27 mouse cellular contexts compared by ENCODE assay signal in the genomic region with DNA sequence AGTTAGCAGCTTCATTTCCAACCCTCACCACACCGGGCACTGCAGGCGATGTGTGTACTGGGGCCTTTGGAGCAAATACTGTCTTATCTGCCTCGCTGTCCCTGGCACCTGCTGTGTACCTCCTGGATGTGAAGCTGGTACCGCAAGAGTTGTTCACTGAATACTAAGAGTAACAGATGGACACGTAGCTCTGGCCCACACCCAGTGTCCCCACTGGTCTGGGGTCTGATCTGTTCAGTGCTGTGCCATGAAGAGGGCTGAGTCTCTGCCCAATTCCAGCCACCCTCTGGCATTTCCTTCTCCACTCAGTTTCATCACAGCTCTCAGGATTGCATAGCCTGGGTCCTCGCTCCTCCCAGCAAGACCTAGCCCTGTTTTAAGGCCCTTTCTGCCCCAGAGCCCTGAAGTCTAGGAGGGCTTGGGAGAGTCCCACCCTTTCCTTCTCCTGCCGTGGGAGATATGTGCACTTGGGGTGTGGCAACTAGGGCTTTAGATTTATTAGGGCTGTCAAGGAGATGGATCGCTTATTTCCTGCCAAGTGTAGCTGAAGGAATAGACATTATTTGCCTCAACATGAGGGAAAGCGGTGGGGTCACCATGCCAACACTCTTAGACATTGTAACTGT. TPM values are rescaled to one million over a fixed set of nuclear protein-coding genes. Genes with fewer than 3 reads are reported as not detected.
DNase-seq lines count a peak whose midpoint lies in the region; ATAC-seq and TF ChIP-seq lines count a peak whose summit lies in the region.
"Had no signal": no experiment of that assay in that cellular context is flagged by ENCODE, and none has a peak within 500 bp of the region (broad histone marks: within the 10 kb centered on the region; RNA-seq: fewer than 3 reads in every experiment).

No protein-coding gene starts in this region.

- H3K4me2 ChIP-seq in kidney, embryonic 16.5 days (replicated peaks; ENCODE audit: low read depth, low read length) = no peak overlapping the region
- no peak overlapping the region for H3K4me2 ChIP-seq in kidney, embryonic 14.5 days (replicated peaks; ENCODE audit: low read depth, low read length)
- no peak overlapping the region for H3K4me2 ChIP-seq in kidney, postnatal 0 days (ENCODE audit: low read length)
- H3K4me2 ChIP-seq: forebrain, embryonic 13.5 days; hindbrain, embryonic 13.5 days; lung, embryonic 14.5 days; midbrain, embryonic 11.5 days; neural tube, embryonic 12.5 days had no signal

- no peak overlapping the region for H3K27ac ChIP-seq in kidney, embryonic 16.5 days (ENCODE audit: low read length)
- no peak overlapping the region for H3K27ac ChIP-seq in kidney, embryonic 14.5 days (ENCODE audit: low read depth, low read length)
- no peak overlapping the region for H3K27ac ChIP-seq in kidney, postnatal 0 days
- H3K27ac ChIP-seq: forebrain, embryonic 13.5 days; hindbrain, embryonic 13.5 days; liver, embryonic 14.5 days; neural tube, embryonic 12.5 days had no signal

- no peaks in the 10 kb centered on the region for H3K36me3 ChIP-seq in kidney, embryonic 16.5 days (ENCODE audit: insufficient read depth, low read length)
- H3K36me3 ChIP-seq in kidney, embryonic 14.5 days (ENCODE audit: control insufficient read depth, insufficient read depth, low read length) = no peaks in the 10 kb centered on the region
- no peaks in the 10 kb centered on the region for H3K36me3 ChIP-seq in kidney, postnatal 0 days (ENCODE audit: insufficient read depth, low read length)
- H3K36me3 ChIP-seq: hindbrain, embryonic 13.5 days; neural tube, embryonic 12.5 days had no signal

- TF ChIP-seq CTCF in kidney, postnatal 0 days (IDR thresholded peaks at IDR 0.05; ENCODE audit: low read depth) = no peak

- H3K27me3 ChIP-seq in kidney, embryonic 16.5 days (ENCODE audit: insufficient read depth, low read length) = no peaks in the 10 kb centered on the region
- H3K27me3 ChIP-seq in kidney, embryonic 14.5 days (ENCODE audit: control insufficient read depth, insufficient read depth, low read length) = no peaks in the 10 kb centered on the region
- no peaks in the 10 kb centered on the region for H3K27me3 ChIP-seq in kidney, postnatal 0 days (ENCODE audit: insufficient read depth, low read length)
- H3K27me3 ChIP-seq: forebrain, embryonic 13.5 days; hindbrain, embryonic 13.5 days; neural tube, embryonic 12.5 days had no signal

- no peaks in the 10 kb centered on the region for H3K9me3 ChIP-seq in kidney, embryonic 16.5 days (ENCODE audit: low read length)
- H3K9me3 ChIP-seq in kidney, embryonic 14.5 days (ENCODE audit: control insufficient read depth, low read length) = no peaks in the 10 kb centered on the region
- no peaks in the 10 kb centered on the region for H3K9me3 ChIP-seq in kidney, postnatal 0 days (replicated peaks; ENCODE audit: low read length)
- H3K9me3 ChIP-seq: forebrain, embryonic 13.5 days; hindbrain, embryonic 13.5 days; neural tube, embryonic 12.5 days had no signal

- 0 out of 2 replicates have a peak, but pooled peaks have one; percentile 31 for ATAC-seq in kidney, embryonic 16.5 days (ENCODE audit: low FRiP score, low TSS enrichment)
- no peak for ATAC-seq in kidney, embryonic 14.5 days (ENCODE audit: low FRiP score, low TSS enrichment)
- 0 out of 2 replicates have a peak, but pooled peaks have one; percentile 8 for ATAC-seq in common myeloid progenitor, adult 5-6 weeks (replicated peaks; ENCODE audit: low read depth, poor library complexity, severe bottlenecking)
- ATAC-seq in kidney, postnatal 0 days (replicated peaks; ENCODE audit: low FRiP score, low read depth) = no peak
- ATAC-seq: forebrain, embryonic 13.5 days had no signal

- no peak overlapping the region for H3K4me3 ChIP-seq in kidney, embryonic 16.5 days (ENCODE audit: low read length)
- no peak overlapping the region for H3K4me3 ChIP-seq in kidney, embryonic 14.5 days (ENCODE audit: low read length)
- H3K4me3 ChIP-seq in kidney, postnatal 0 days (replicated peaks; ENCODE audit: low read depth, low read length) = no peak overlapping the region
- H3K4me3 ChIP-seq: forebrain, embryonic 13.5 days; hindbrain, embryonic 13.5 days; myocyte; neural tube, embryonic 12.5 days had no signal

- DNase-seq in cerebellum, postnatal 14 days = peak; percentile 61 to 69
- DNase-seq in cerebellum, adult 9-11 months = no peak
- DNase-seq in kidney, postnatal 0 days (ENCODE audit: low spot score) = peak; percentile 31
- no peak for DNase-seq in urinary bladder, adult 18-20 months (ENCODE audit: low spot score in 2 of 2)
- DNase-seq in frontal cortex, postnatal 25 days (ENCODE audit: low spot score in 2 of 2) = no peak
- DNase-seq: adrenal gland, postnatal 14 days; cerebellum, adult 11 months; cerebellum, postnatal 25 days; gastrocnemius, postnatal 14 days; heart, postnatal 36 days; layer of hippocampus, postnatal 36 days; liver; lung, embryonic 14.5 days; right cerebral cortex, adult 18-20 months had no signal

- no peak overlapping the region for H3K9ac ChIP-seq in kidney, embryonic 16.5 days (replicated peaks; ENCODE audit: low read length)
- H3K9ac ChIP-seq in kidney, embryonic 14.5 days (ENCODE audit: low read depth, low read length) = no peak overlapping the region
- H3K9ac ChIP-seq in kidney, postnatal 0 days (ENCODE audit: low read depth, low read length) = no peak overlapping the region
- H3K9ac ChIP-seq: forebrain, embryonic 13.5 days; hindbrain, embryonic 13.5 days; liver, embryonic 14.5 days; lung, embryonic 14.5 days; neural tube, embryonic 12.5 days had no signal

- WGBS in kidney, embryonic 16.5 days = 60% methylated on average over 9 of the region's 9 CpGs
- 63% methylated on average over 9 of the region's 9 CpGs for WGBS in kidney, embryonic 14.5 days
- WGBS in kidney, postnatal 0 days = 65% methylated on average over 9 of the region's 9 CpGs

- 0 out of 2 replicates have a peak, but pooled peaks cover 7% of the 10 kb centered on the region for H3K4me1 ChIP-seq in kidney, embryonic 16.5 days (ENCODE audit: insufficient read depth, low read length)
- H3K4me1 ChIP-seq in kidney, embryonic 14.5 days (ENCODE audit: control insufficient read depth, insufficient read depth, low read length) = 0 out of 2 replicates have a peak, but pooled peaks cover 3% of the 10 kb centered on the region
- no peaks in the 10 kb centered on the region for H3K4me1 ChIP-seq in kidney, postnatal 0 days (replicated peaks; ENCODE audit: insufficient read depth, low read length)
- H3K4me1 ChIP-seq: forebrain, embryonic 13.5 days had no signal

RNA-seq across cellular contexts. Expression of a gene that starts 25.4 kb away (rescaled TPM):
- 0.13 and 0.21 TPM in 2 replicates for polyA plus RNA-seq in kidney, embryonic 16.5 days (2015; fragmentation: Nextera tagmentation; extraction: Ambion mirVana)
- polyA plus RNA-seq in kidney, embryonic 14.5 days (2014; fragmentation: Nextera tagmentation; extraction: Ambion mirVana) = 0.16 TPM in 1 of 2 replicates, not detected in the other
- total RNA-seq in common myeloid progenitor, adult 5-6 weeks (2017) = 0.09 TPM in 1 of 2 replicates, not detected in the other
- polyA plus RNA-seq in kidney, postnatal 0 days (2015; fragmentation: Nextera tagmentation; extraction: Ambion mirVana) = 0.17 and 0.23 TPM in 2 replicates
- total RNA-seq: granulocyte monocyte progenitor cell, adult 5-6 weeks; megakaryocyte progenitor cell, adult 5-6 weeks had no signal
- polyA plus RNA-seq: heart, embryonic 16.5 days; limb, embryonic 11.5 days; lung, embryonic 14.5 days had no signal

Comparison
In these comparisons a context has a peak if more than half of its experiments do, and no peak if none do; other contexts are left out.
1. DNase-seq: peak in cerebellum, postnatal 14 days (2 of 2) and kidney, postnatal 0 days (single experiment); none in cerebellum, adult 9-11 months (single experiment), urinary bladder, adult 18-20 months (0 of 2) and frontal cortex, postnatal 25 days (0 of 2).
2. ATAC-seq: peak in kidney, embryonic 16.5 days (single experiment) and common myeloid progenitor, adult 5-6 weeks (single experiment); none in kidney, embryonic 14.5 days (single experiment) and kidney, postnatal 0 days (single experiment).